Mouse (Mus musculus): Measurements from ENCODE around the gene Zfp507.

- no peak for TF ChIP-seq CTCF (IDR thresholded peaks at IDR 0.05; ENCODE audit: insufficient read depth, low read length)
- TF ChIP-seq POLR2A (IDR thresholded peaks at IDR 0.05; ENCODE audit: borderline replicate concordance, extremely low read depth, low read depth, low read length), result no peak
Measured at GRCm38 (mm10) chr7:35744771-35745170, 58.0 kb downstream of the Zfp507 start.

Measured in lung, adult 2 months (tissue).